Mouse (Mus musculus) megakaryocyte, embryonic 14.5 days (primary cell): Measurements from ENCODE around the gene Ptpn13.

Experiments used
- FLI1 ChIP-seq: IDR thresholded peaks from 2 replicates; pipeline ENCODE4 v1.6.1; 2012; ENCODE audit warnings: low read length, inconsistent platforms, mixed read lengths
- GATA1 ChIP-seq: IDR thresholded peaks from 3 replicates; pipeline ENCODE4 v1.6.1; 2012; ENCODE audit warnings: mixed read lengths, low read length, inconsistent platforms, borderline replicate concordance

GRCm38 (mm10) chr5:103598881-103599280 lies 173.9 kb downstream of the Ptpn13 start:
- TF ChIP-seq GATA1 (no peak), FLI1 (no peak)
